Mouse (Mus musculus): ENCODE results near the gene 2010111I01Rik. TPM values are rescaled to one million over a fixed set of nuclear protein-coding genes. Genes with fewer than 3 reads are reported as not detected.

Gene 2010111I01Rik
- total and polyA plus RNA-seq, 2 experiments from 2014 or later, result 107 to 149 TPM

GRCm38 (mm10) chr13:63015362-63015761 lies 50.7 kb downstream of the 2010111I01Rik start:
- no peaks in the 10 kb centered on the region for H3K36me3 ChIP-seq (replicated peaks; ENCODE audit: control insufficient read depth, insufficient read depth, low read length)
- WGBS, result 75% methylated on average over 4 of the region's 4 CpGs
- no peaks in the 10 kb centered on the region for H3K9me3 ChIP-seq (replicated peaks; ENCODE audit: control insufficient read depth, low read length)
- ATAC-seq (ENCODE audit: insufficient read depth, low read depth) (no peak), DNase-seq (ENCODE audit: low spot score) (no peak)
- no peak overlapping the region for H3K9ac ChIP-seq (replicated peaks; ENCODE audit: low read depth, low read length)
- H3K4me2 ChIP-seq (ENCODE audit: low read depth, low read length), result no peak overlapping the region
- H3K27ac ChIP-seq (ENCODE audit: low read depth), result no peak overlapping the region
- H3K4me1 ChIP-seq (ENCODE audit: control insufficient read depth, insufficient read depth), result no peaks in the 10 kb centered on the region
- TF ChIP-seq EP300 (IDR thresholded peaks at IDR 0.05; ENCODE audit: low read depth) (no peak), CTCF (IDR thresholded peaks at IDR 0.05; ENCODE audit: low read depth) (no peak)
- H3K4me3 ChIP-seq (ENCODE audit: low read depth, low read length), result no peak overlapping the region
- no peaks in the 10 kb centered on the region for H3K27me3 ChIP-seq (ENCODE audit: control insufficient read depth, insufficient read depth, low read length)

- no peaks in the 10 kb centered on the region for H3K4me1 ChIP-seq (ENCODE audit: control insufficient read depth, insufficient read depth)
- no peak for TF ChIP-seq EP300 (IDR thresholded peaks at IDR 0.05; ENCODE audit: low read depth)
- TF ChIP-seq CTCF (IDR thresholded peaks at IDR 0.05; ENCODE audit: low read depth), result no peak
- H3K27me3 ChIP-seq (ENCODE audit: control insufficient read depth, insufficient read depth, low read length), result no peaks in the 10 kb centered on the region
- no peaks in the 10 kb centered on the region for H3K36me3 ChIP-seq (replicated peaks; ENCODE audit: control insufficient read depth, insufficient read depth, low read length)
- H3K4me3 ChIP-seq (ENCODE audit: low read depth, low read length), result no peak overlapping the region
- H3K9me3 ChIP-seq (replicated peaks; ENCODE audit: control insufficient read depth, low read length), result no peaks in the 10 kb centered on the region
- WGBS, result 81% methylated on average over 3 of the region's 3 CpGs
- no peak overlapping the region for H3K27ac ChIP-seq (ENCODE audit: low read depth)
- no peak overlapping the region for H3K9ac ChIP-seq (replicated peaks; ENCODE audit: low read depth, low read length)
- no peak overlapping the region for H3K4me2 ChIP-seq (ENCODE audit: low read depth, low read length)
- DNase-seq (ENCODE audit: low spot score) (no peak), ATAC-seq (ENCODE audit: insufficient read depth, low read depth) (no peak)
These were observed 51.4 kb downstream of the 2010111I01Rik start for GRCm38 (mm10) chr13:63016056-63016455.

GRCm38 (mm10) chr13:63023243-63024217 lies 58.8 kb downstream of the 2010111I01Rik start:
- DNase-seq (ENCODE audit: low spot score) (no peak), ATAC-seq (ENCODE audit: insufficient read depth, low read depth) (no peak)
- Histone ChIP-seq H3K27me3 (ENCODE audit: control insufficient read depth, insufficient read depth, low read length) (no peaks in the 10 kb centered on the region), H3K27ac (ENCODE audit: low read depth) (peak overlapping the region; percentile 30; the same call in 1 of the 2 replicates), H3K36me3 (replicated peaks; ENCODE audit: control insufficient read depth, insufficient read depth, low read length) (no peaks in the 10 kb centered on the region), H3K9me3 (replicated peaks; ENCODE audit: control insufficient read depth, low read length) (no peaks in the 10 kb centered on the region), H3K4me3 (ENCODE audit: low read depth, low read length) (no peak overlapping the region), H3K9ac (replicated peaks; ENCODE audit: low read depth, low read length) (no peak overlapping the region), H3K4me1 (ENCODE audit: control insufficient read depth, insufficient read depth) (no peaks in the 10 kb centered on the region), H3K4me2 (ENCODE audit: low read depth, low read length) (no peak overlapping the region)
- TF ChIP-seq CTCF (IDR thresholded peaks at IDR 0.05; ENCODE audit: low read depth) (no peak), EP300 (IDR thresholded peaks at IDR 0.05; ENCODE audit: low read depth) (no peak)
- 65% methylated on average over 7 of the region's 7 CpGs for WGBS

GRCm38 (mm10) chr13:63030023-63030422 lies 65.3 kb downstream of the 2010111I01Rik start:
- Histone ChIP-seq H3K4me3 (ENCODE audit: low read depth, low read length) (no peak overlapping the region), H3K9me3 (replicated peaks; ENCODE audit: control insufficient read depth, low read length) (no peaks in the 10 kb centered on the region), H3K27ac (ENCODE audit: low read depth) (no peak overlapping the region), H3K4me1 (ENCODE audit: control insufficient read depth, insufficient read depth) (no peaks in the 10 kb centered on the region), H3K27me3 (ENCODE audit: control insufficient read depth, insufficient read depth, low read length) (no peaks in the 10 kb centered on the region), H3K4me2 (ENCODE audit: low read depth, low read length) (no peak overlapping the region), H3K9ac (replicated peaks; ENCODE audit: low read depth, low read length) (no peak overlapping the region), H3K36me3 (replicated peaks; ENCODE audit: control insufficient read depth, insufficient read depth, low read length) (no peaks in the 10 kb centered on the region)
- WGBS, result 27% methylated on average over 1 of the region's 1 CpGs
- no peak for TF ChIP-seq EP300 (IDR thresholded peaks at IDR 0.05; ENCODE audit: low read depth)
- TF ChIP-seq CTCF (IDR thresholded peaks at IDR 0.05; ENCODE audit: low read depth), result no peak
- DNase-seq (ENCODE audit: low spot score), result no peak
- ATAC-seq (ENCODE audit: insufficient read depth, low read depth), result no peak

GRCm38 (mm10) chr13:63031244-63031643 lies 66.6 kb downstream of the 2010111I01Rik start:
- ATAC-seq (ENCODE audit: insufficient read depth, low read depth) (no peak), DNase-seq (ENCODE audit: low spot score) (no peak)
- no peaks in the 10 kb centered on the region for H3K36me3 ChIP-seq (replicated peaks; ENCODE audit: control insufficient read depth, insufficient read depth, low read length)
- WGBS, result 29% methylated on average over 1 of the region's 1 CpGs
- no peaks in the 10 kb centered on the region for H3K27me3 ChIP-seq (ENCODE audit: control insufficient read depth, insufficient read depth, low read length)
- no peaks in the 10 kb centered on the region for H3K9me3 ChIP-seq (replicated peaks; ENCODE audit: control insufficient read depth, low read length)
- no peak overlapping the region for H3K27ac ChIP-seq (ENCODE audit: low read depth)
- H3K9ac ChIP-seq (replicated peaks; ENCODE audit: low read depth, low read length), result no peak overlapping the region
- H3K4me2 ChIP-seq (ENCODE audit: low read depth, low read length), result no peak overlapping the region
- TF ChIP-seq EP300 (IDR thresholded peaks at IDR 0.05; ENCODE audit: low read depth), result no peak
- TF ChIP-seq CTCF (IDR thresholded peaks at IDR 0.05; ENCODE audit: low read depth), result no peak
- H3K4me1 ChIP-seq (ENCODE audit: control insufficient read depth, insufficient read depth), result no peaks in the 10 kb centered on the region
- H3K4me3 ChIP-seq (ENCODE audit: low read depth, low read length), result no peak overlapping the region

All from heart, postnatal 0 days (tissue).